In genomic region chr17:27329183-27329582, GRCm38 (mm10) we compare ENCODE assay signal across 22 mouse cellular contexts.
DNase-seq lines count a peak whose midpoint lies in the region; ATAC-seq and TF ChIP-seq lines count a peak whose summit lies in the region.
"Had no signal": no experiment of that assay in that cellular context is flagged by ENCODE, and none has a peak within 500 bp of the region (broad histone marks: within the 10 kb centered on the region; RNA-seq: fewer than 3 reads in every experiment).

No protein-coding gene starts in this region.

- H3K4me3 ChIP-seq in kidney, adult 2 months (ENCODE audit: insufficient read depth, low read depth, low read length), result no peak overlapping the region
- H3K4me3 ChIP-seq in kidney, embryonic 14.5 days (ENCODE audit: low read length), result no peak overlapping the region
- no peak overlapping the region for H3K4me3 ChIP-seq in testis, adult 2 months (ENCODE audit: control insufficient read depth, low read depth, low read length)
- H3K4me3 ChIP-seq: embryonic facial prominence, embryonic 12.5 days; embryonic facial prominence, embryonic 15.5 days; heart, adult 2 months; heart, embryonic 10.5 days; heart, embryonic 13.5 days; hindbrain, embryonic 12.5 days; hindbrain, embryonic 15.5 days had no signal

- H3K36me3 ChIP-seq in kidney, adult 2 months (ENCODE audit: control insufficient read depth, insufficient read depth, low read length), result no peaks in the 10 kb centered on the region
- no peaks in the 10 kb centered on the region for H3K36me3 ChIP-seq in kidney, embryonic 14.5 days (ENCODE audit: control insufficient read depth, insufficient read depth, low read length)
- H3K36me3 ChIP-seq in testis, adult 2 months (ENCODE audit: control insufficient read depth, insufficient read depth, low read length), result no peaks in the 10 kb centered on the region
- H3K36me3 ChIP-seq: embryonic facial prominence, embryonic 12.5 days; embryonic facial prominence, embryonic 15.5 days; heart, embryonic 10.5 days; heart, embryonic 13.5 days; hindbrain, embryonic 12.5 days; hindbrain, embryonic 15.5 days had no signal

- H3K27ac ChIP-seq in kidney, adult 2 months (ENCODE audit: insufficient read depth, low read depth, low read length), result no peak overlapping the region
- no peak overlapping the region for H3K27ac ChIP-seq in kidney, embryonic 14.5 days (ENCODE audit: low read depth, low read length)
- H3K27ac ChIP-seq in testis, adult 2 months (ENCODE audit: control insufficient read depth, insufficient read depth, low read depth, low read length), result peak overlapping the region; percentile 67
- H3K27ac ChIP-seq: embryonic facial prominence, embryonic 12.5 days; embryonic facial prominence, embryonic 15.5 days; heart, adult 2 months; heart, embryonic 10.5 days; heart, embryonic 13.5 days; hindbrain, embryonic 12.5 days; hindbrain, embryonic 15.5 days had no signal

- ATAC-seq in kidney, embryonic 14.5 days (ENCODE audit: low FRiP score, low TSS enrichment), result no peak
- ATAC-seq: activated CD4-positive, CD25-positive, alpha-beta regulatory T cell, adult 4 months; forebrain, embryonic 14.5 days; forebrain, postnatal 0 days had no signal

- H3K9ac ChIP-seq in kidney, embryonic 14.5 days (ENCODE audit: low read depth, low read length), result no peak overlapping the region
- H3K9ac ChIP-seq: embryonic facial prominence, embryonic 12.5 days; embryonic facial prominence, embryonic 15.5 days; forebrain, postnatal 0 days; heart, embryonic 13.5 days; hindbrain, embryonic 12.5 days; hindbrain, embryonic 15.5 days had no signal

- 87% methylated on average over 8 of the region's 8 CpGs for WGBS in kidney, adult 2 months
- 87% methylated on average over 8 of the region's 8 CpGs for WGBS in kidney, embryonic 14.5 days

- TF ChIP-seq POLR2A in kidney, adult 2 months (IDR thresholded peaks at IDR 0.05; ENCODE audit: low read depth, low read length), result no peak
- peak; percentile 46; the same call in 1 of the 2 replicates for TF ChIP-seq POLR2A in testis, adult 2 months (IDR thresholded peaks at IDR 0.05; ENCODE audit: control insufficient read depth, low read depth, low read length)

- DNase-seq in adrenal gland, postnatal 10 days, result peak; percentile 2
- no peak for DNase-seq in adrenal gland, postnatal 14 days
- DNase-seq in kidney, adult 2 months, result peak; percentile 11
- no peak for DNase-seq in embryo, embryonic 10 days (ENCODE audit: low spot score)
- no peak for DNase-seq in urinary bladder, postnatal 25 days (ENCODE audit: low spot score)
- DNase-seq in lung, postnatal 14 days, result no peak
- DNase-seq: adrenal gland, adult 8-10 months; cerebellum, adult 11 months; cerebellum, adult 8-10 months; forebrain, postnatal 0 days; gastrocnemius, postnatal 25 days; heart, adult 2 months had no signal

- no peaks in the 10 kb centered on the region for H3K27me3 ChIP-seq in kidney, adult 2 months (replicated peaks; ENCODE audit: control insufficient read depth, insufficient read depth, low read length)
- H3K27me3 ChIP-seq in kidney, embryonic 14.5 days (ENCODE audit: control insufficient read depth, insufficient read depth, low read length), result peaks cover 3% of the 10 kb centered on the region
- H3K27me3 ChIP-seq in testis, adult 2 months (ENCODE audit: control insufficient read depth, insufficient read depth, low read length), result no peaks in the 10 kb centered on the region

- no peaks in the 10 kb centered on the region; the same call in 1 of the 2 replicates for H3K4me1 ChIP-seq in kidney, adult 2 months (ENCODE audit: control insufficient read depth, insufficient read depth, low read length)
- H3K4me1 ChIP-seq in kidney, embryonic 14.5 days (ENCODE audit: control insufficient read depth, insufficient read depth, low read length), result 0 out of 2 replicates have a peak, but pooled peaks cover 2% of the 10 kb centered on the region
- peaks cover 28% of the 10 kb centered on the region for H3K4me1 ChIP-seq in testis, adult 2 months (ENCODE audit: control insufficient read depth, insufficient read depth, low read length)
- H3K4me1 ChIP-seq: embryonic facial prominence, embryonic 12.5 days had no signal

- no peak for TF ChIP-seq CTCF in kidney, adult 2 months (conservative IDR thresholded peaks at IDR 0.05; ENCODE audit: insufficient read depth, insufficient read length, low read depth, low read length)
- TF ChIP-seq CTCF in testis, adult 2 months (IDR thresholded peaks at IDR 0.05; ENCODE audit: control insufficient read depth, insufficient read depth, insufficient replicate concordance, low read depth, low read length), result no peak

- H3K9me3 ChIP-seq in kidney, embryonic 14.5 days (ENCODE audit: control insufficient read depth, low read length), result no peaks in the 10 kb centered on the region
- H3K9me3 ChIP-seq: embryonic facial prominence, embryonic 12.5 days; embryonic facial prominence, embryonic 15.5 days; heart, embryonic 10.5 days; heart, embryonic 13.5 days; hindbrain, embryonic 12.5 days; hindbrain, embryonic 15.5 days had no signal

- no peak overlapping the region for H3K4me2 ChIP-seq in kidney, embryonic 14.5 days (replicated peaks; ENCODE audit: low read depth, low read length)
- H3K4me2 ChIP-seq: embryonic facial prominence, embryonic 12.5 days; embryonic facial prominence, embryonic 15.5 days; heart, embryonic 13.5 days; hindbrain, embryonic 12.5 days; hindbrain, embryonic 15.5 days had no signal

Comparison
In these comparisons a context has a peak if more than half of its experiments do, and no peak if none do; other contexts are left out.
1. DNase-seq: peak in adrenal gland, postnatal 10 days (single experiment) and kidney, adult 2 months (single experiment); none in adrenal gland, postnatal 14 days (single experiment), embryo, embryonic 10 days (single experiment), urinary bladder, postnatal 25 days (single experiment) and lung, postnatal 14 days (single experiment).